Mouse (Mus musculus) megakaryocyte-erythroid progenitor cell, adult 5-6 weeks (primary cell): ENCODE results near the gene Plk5. TPM values are rescaled to one million over a fixed set of nuclear protein-coding genes. Genes with fewer than 3 reads are reported as not detected.

Experiments
- ATAC-seq: replicated peaks from 2 replicates; pipeline ENCODE4 v1.8.0; 2016; ENCODE audit warnings: mild to moderate bottlenecking, inconsistent platforms; ENCODE audit not compliant: severe bottlenecking, poor library complexity, low FRiP score, low TSS enrichment
- total RNA-seq, 2 experiments: library from RNA; stranded (forward) in 1 of 2; stranded (reverse) in 1 of 2; fragments of 200-1000, 215-1000 nt in 1 of 2; fragments of >200 nt in 1 of 2; fragmentation: Nextera tagmentation in 1 of 2; gene quantifications; 2 replicates each; pipeline ENCODE4 v1.2.3; 2014 to 2017

Gene Plk5
- total RNA-seq, 2 experiments from 2014 or later: not detected

DNA sequence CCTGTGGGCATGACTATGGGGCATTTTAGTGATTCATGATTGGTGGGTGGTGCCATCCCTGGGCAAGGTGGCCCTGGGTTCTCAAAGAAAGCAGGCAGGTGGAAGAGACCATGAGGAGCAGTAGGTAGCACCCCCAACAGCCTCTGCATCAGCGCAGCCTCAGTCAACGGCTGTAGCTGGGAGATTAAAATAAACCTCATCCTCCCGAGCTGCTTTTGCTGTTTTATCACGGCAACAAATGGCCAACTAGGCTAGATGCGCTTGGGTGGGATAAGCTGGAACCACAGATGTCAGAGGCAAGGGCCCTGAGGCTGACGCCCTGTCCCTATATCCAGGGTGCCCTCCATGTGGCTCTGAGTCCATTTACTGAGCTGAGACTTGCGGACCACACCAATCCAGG, 28.4 kb downstream of the Plk5 start:
- ATAC-seq: peak; percentile 73

DNA sequence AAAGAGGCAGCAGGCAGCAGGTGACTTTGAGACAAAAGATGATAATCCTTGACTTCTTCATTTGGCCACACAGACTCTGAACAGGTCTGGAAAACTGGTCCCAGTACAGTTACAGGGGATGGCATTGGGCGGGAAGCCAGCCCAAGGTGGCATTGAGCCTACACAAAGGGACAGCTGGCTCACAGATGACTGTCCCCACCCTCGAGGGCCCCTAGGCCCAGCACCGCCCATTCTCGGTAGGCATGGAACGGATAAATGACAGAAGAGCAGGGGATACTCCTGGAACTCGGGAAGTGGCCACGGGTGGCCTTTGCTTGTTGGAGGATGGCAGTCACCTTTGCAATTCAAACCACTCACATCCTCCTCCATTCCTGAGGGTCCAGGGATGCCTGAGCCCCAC, 29.1 kb downstream of the Plk5 start:
- no peak for ATAC-seq

DNA sequence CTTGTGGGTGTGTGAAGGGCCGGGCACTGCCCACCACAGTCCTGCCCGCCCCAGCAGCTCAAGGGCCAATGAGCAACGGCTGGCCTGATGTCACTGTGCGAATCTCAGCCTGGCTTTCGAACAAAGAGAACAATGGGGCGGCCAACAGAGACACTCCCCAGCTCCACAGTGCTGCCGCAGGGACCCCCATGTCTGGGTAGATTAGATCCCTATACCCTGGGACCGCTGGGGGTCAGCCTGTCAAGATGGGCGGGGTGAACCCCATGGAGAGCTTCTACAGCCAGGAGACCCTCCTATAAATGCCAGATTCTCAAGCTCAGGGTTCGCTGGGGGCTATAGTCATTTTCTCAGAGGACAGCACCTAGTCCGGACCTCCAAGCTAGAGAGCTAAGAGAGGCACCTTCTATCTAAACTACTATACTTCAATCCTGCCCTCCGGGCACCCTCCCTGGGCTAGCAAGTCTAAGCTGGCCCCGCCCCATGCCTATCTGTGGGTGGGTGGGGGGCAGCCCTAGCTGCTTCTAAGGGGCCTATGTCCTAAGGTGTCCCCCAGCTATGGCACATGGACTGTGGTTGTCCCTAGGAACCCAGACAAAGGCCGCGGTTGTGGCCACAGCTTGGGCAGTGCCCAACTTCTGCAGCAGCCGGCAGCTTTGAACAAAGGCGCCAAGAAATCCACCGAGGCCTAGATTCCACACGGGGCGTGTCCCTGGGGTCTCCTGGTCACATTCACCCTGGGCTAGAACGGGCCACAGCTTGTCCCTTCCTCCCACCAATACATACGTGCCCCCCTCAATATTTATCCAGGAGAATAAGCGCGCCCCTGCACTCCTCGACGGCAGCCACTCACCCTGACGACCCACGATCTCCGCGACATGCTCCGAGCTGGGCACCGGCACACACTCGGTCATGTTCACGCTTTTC, 29.8 kb downstream of the Plk5 start:
- ATAC-seq: no peak

DNA sequence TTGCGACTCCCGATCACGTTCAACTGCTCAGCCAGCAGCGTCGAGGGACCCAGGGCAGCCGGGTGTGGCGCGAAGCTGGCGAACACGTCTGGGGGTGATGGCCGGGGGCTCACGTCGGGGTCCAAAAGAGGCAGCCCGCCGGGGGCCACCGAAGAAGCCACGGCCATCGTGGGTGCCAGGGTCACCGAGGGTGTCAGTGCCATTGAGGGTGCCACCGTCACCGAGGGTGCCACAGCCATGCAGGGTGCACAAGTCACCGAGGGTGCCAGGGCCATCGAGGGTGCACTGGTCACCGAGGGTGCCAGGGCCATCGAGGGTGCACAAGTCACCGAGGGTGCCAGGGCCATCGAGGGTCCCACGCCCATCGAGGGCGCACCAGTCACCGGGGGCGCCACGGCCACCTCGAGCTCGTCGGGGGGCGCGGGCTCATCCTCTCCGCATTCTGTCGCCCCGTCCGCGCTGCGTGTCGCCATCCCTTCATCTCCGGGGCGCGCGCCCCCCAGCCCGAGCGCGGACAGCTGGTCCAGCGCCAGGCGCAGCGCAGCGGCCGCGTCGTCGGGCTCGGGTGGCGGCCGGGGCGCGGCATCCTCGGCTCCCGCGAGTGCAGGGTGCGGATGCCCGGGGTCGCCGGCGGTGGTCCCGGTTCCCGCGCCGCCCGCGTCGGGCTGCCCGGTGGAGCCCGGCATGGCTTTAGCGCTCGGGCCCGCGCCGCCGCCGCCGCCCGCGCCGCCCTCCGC, 30.6 kb downstream of the Plk5 start:
- ATAC-seq: no peak

DNA sequence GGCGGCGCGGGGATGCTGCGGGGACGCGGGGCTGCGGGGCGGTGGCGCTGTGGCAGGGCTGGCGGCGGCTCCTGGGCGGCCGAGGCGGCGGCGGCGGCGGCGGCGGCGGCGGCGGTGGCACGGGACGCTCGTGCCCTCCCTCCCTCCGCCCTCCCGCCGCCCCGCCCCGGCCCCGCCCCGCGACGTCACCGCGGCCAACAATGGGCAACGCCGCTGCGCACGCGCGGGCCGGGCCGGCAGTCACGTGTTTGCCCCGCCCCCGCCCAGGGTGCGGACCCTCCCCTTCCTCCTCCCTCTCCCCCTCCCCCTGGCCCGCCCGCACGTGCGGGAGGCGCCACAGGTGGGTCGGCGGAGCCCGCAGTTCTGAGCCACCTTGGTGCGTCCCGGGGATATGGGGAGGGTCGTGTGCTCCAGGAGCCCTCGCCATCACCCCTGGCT, 31.3 kb downstream of the Plk5 start, which contains the start of gene Mex3d:
Gene Mex3d, minus strand, starts transcription at position 138 of the 438 bp plus-strand sequence.
- ATAC-seq: 0 out of 2 replicates have a peak, but pooled peaks have one; percentile 0

DNA sequence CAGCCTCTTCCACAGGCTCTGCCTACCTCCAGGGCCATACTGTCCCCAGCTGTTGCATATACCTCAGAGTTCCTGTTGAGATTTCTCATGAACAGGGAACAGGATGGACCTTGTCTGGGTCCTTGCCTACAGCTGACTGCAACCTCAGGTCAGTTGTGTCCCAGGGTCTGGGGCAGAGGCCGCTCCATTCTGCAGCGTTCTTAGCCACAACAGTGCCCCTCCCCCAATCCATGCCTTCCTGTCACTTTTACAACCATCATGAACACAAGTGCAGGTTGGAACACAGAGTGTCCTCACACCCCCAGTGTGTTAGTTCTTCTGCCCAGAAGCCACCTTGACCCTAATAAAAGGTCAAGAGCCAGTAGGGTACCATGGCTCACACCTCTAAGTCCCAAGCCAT, 32.5 kb downstream of the Plk5 start:
- no peak for ATAC-seq

DNA sequence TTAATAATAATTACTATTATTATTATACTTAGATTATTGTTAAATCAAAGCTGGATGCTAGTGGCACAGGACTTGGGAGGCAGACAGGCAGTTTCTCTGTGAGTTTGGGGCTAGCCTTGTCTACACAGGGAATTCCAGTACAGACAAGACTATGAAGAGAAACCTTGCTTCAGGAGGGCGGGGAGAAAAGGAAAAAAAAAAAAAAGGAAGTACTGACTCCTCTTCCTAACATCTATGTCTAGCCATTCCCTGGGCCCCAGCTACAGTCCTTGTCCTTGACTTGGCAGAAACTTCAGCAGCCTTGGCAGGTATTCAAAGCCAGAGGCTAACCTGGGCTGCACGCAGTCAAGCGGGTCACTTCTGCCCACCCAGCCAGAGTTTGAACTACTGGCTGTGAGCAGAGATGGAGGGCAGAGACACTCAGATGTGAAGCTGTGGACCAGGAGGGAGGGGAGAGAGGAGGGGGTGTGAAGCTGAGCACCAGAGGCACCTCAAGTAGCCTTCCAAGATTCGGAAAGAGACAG, 33.0 kb downstream of the Plk5 start:
- no peak for ATAC-seq

DNA sequence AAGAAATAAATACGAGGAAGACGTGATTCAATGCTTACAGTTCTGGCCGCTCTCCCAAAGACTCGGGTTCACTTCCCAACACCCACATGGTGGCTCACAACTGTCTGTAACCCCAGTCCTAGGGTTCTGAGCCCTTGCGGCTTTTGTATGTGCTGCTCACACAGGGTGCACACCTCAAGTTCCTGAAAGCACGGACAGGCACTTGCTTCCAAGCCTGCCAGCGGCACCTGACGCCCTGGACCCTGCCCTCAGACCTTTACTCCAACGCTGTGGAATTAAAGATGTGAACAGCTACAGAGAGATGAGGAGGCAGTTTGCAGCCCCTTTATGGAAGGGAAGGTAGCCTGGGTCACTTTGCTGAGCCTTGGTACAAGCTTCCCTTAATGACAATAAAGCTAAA, 34.4 kb downstream of the Plk5 start:
- ATAC-seq: no peak

DNA sequence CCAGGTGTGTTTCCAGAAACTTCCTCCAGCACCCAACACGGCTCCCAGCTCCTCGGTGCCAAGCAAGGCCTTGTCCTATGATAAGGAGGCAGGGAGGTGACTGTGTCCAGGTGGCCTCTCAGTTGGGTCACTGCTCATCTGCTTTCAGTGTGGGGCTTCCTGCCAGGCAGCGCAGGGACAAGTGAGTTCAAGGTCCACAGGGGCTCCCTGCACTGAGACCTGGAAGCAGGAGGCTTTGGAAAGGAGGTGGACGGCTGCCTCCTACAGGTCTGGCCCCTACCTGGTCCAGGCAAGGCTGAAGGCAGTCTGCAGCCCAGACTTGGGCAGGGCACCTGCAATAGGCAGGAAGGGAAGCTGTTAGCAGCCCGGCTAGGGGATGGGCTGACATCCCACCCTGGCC, 36.4 kb downstream of the Plk5 start:
- no peak for ATAC-seq

DNA sequence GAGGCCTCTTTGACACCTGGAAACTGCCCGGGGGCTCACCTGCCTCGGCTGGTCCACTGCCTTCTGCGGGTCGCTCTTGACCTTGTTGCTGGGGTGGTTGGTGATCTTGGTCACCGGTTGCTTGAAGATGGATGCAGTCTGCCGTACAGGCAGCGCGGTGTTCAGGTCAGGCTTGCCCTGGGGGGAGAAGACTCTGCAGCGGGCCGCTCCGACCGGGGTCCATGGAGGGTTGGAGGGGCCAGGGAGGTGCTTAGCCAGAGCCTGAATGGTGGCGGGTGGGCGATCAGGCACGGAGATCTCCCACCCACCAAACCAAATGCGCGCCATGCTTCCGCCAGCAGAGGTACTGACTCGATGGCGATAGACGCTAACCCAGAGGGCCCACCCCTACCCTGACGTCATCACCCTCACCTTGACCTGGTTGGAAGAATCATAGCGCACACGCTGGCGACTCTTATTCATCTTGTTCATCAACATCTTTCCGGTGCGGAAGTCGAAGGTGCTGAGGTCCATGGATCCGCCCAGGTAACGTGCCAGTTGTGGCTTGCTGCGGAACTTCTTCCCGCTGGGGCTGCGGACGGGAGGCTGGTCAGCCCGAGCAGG, 38.9 kb downstream of the Plk5 start:
- ATAC-seq: no peak

DNA sequence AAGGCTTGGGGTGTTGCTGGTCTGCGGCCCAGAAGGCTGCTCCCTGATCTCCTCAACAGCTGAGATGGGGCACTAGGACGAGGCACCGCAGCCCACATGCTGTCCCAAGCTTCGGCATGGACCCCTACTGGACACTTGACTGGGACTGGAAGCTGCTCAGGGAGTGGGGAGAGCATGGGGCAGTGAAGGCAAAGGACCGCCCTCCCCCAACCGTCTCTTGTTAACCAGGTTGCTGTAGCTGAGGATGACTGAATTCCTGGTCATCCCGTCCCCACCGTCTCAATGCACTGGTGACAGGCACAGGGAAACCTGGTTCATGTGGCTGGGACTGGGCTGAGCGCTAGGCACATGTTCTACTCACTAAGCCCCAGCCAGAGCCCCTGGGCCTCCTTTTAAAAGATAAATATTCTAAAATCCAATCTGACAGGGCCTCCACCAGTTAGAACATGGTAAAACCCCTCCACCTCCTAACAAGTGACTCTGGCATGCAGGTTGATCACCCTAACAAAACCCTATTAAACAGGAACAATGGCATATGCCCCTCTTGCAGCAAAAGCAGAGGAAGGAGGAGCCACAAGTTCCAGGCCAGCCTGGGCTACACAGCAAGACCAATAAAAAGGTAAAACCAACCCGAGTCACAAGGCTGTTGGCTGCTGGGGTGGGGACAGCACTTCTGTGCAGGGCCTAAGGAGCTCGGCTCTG, 40.7 kb downstream of the Plk5 start:
- ATAC-seq: no peak

DNA sequence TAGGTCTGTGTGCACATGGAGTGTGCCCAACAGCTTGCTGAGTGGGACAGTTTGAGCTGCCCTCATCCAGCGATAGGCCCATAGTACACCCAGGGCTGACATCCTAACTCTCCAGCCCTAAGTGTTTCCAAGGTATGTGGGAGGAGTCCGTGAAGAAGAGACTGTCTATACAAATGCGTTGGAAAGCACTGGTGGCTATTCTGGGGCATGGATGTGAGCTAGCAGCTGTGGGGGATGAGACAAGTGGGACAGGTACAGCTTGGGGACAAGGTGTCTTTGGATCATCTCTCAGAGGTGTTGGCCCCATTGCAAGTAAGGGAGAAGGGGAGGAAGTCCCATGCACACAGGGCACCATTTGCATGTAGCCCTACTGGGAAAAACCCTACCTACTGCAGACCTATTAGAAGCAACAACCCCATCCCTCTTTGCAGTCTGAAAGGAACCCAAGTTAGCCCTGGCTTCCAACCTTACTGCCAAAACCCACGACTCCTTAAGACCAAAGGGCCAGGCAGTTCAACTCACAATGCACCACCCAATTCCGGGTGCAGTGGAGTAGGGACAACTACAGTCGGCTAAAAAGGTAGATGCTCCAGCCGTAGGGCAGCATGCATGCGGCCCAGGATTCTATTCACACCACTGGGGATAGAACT, 41.4 kb downstream of the Plk5 start:
- no peak for ATAC-seq

DNA sequence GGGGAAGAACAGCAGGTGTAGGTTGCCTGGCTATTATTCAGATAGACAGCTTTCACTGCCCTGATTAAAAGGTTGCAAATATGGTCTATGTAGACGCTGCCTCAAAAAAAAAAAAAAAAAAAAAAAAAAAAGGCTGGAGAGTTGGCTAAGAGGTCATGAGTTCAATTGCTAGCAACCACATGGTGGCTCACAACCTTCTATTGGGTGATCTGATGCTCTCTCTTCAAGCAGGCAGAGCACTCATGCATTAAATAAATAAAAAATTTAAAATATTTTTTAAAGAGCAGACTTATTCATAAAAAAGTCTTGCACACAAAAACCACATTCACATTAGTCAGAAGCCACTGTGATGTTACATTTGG, 41.9 kb downstream of the Plk5 start:
- no peak for ATAC-seq

DNA sequence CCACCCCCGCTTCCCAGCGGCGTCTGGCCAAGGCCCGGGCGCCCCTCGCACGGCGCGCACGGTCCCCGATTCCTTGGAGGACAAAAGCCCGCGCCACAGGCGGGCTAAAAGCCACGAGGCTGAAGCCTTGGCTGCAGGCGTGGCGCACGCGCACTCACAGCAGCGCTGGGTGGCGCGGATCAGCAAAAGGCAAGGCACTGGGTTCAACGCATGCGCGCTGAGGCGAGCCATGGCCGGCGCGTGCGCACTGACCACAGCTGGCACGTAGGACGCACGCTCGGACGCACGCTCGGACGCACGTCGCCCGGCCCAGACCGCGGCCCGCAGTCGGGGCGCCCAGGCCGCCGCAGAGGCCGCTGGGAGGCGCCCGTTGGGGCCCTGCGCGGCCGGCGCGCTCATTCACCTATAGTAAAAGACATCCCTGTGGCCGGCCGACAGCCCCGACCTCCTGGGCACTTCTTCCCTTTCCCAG, 42.5 kb downstream of the Plk5 start:
- ATAC-seq: peak; percentile 66

DNA sequence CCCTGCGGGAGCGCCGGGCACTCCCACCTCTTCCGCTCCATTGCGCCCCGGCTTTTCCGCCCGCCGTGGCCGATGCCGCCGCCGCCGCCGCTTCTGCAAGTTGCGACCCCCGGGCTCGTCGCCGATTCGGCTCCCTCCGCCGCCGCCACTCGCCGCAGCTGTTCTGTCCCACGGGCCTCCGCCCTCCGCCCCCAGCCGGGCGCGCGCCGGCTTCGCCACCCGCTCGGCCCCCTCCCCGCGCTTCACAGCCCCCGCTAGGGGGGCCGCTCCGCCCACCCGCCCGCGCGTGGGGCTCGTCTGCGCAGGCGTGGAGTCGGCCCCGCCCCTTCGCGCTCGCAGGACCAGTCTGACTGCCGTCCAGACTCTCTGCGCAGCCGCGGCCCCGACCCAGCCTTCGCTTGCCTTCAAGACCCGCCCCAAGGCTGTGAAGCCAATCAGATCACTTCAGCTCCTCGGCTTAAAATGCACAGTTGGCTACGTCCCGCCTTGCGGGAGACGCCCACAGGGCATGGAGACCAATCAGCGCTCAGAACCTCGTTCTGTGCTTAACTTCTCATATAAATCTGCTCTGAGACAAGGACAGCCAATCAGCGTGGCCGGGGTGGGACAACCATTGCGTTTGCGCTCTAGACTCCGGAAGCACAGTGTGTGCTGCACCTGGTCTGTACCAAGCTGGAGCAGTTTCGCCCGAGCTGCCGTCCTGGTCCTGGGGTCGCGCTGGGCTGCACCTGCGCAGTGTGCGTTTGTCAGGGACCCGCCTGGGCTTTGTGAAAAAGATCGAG, 43.1 kb downstream of the Plk5 start, which contains the start of gene Mbd3:
Gene Mbd3, minus strand, starts transcription at position 360 of the 782 bp plus-strand sequence.
- ATAC-seq: peak; percentile 91

DNA sequence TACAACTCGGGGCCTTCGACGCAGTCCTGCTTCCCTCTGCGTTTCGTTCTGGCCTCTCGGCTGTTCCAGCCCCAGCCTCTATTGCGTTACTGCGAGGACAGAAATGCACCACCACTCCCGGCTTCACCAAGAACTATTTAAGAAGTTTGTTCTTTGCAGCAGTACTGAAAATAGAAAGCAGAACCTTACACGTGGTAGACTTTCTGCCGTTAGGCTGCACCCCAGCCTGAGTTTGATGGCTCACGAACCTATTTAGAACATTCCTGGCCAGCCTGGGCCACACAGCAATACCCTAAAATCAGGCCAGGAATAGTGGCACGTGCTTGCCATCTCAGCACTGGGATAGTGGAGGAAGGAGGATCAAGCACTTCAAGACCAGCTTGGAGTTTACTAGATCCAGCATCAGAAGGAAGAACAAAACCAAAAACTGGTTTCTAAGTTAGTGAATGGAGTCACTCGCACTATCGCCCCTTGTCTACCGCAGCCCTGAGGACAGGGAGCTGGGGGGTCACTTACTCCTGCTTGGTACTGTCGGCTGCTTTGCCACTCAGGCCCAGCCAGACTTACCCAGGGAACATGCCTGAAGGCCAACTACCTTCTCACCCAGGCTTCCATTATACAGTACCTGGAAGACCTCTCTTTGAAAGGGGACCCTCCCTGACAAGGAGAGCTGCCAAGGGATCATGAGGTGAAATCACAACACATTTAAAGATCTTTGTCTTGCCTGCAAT, 43.9 kb downstream of the Plk5 start:
- ATAC-seq: no peak; the same call in 1 of the 2 replicates

DNA sequence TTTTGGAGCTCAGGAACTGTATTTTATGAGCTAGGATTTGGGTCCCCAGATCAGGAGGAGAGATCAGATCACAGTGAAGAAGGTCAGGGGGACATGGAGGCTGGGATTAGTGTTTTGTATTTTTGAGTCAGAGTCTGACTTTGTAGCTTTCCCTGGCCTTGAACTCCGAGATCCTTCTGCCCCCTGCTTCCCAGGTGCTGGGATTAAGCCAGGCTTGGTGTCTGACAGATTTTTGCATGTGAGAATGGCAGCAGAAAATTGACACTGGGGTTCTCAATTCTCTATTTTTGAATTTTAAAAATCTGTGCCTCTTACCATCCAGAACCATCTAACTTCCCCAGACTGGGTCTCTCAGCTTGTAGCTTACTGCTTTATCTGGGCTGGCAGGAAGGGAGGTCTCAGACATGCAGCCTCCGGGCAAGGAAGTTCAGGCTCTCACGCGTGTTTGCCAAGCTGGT, 44.5 kb downstream of the Plk5 start:
- ATAC-seq: no peak
